Mouse (Mus musculus) erythroblast, embryonic 14.5 days (primary cell): Measurements from ENCODE around the gene Serhl. TPM values are rescaled to one million over a fixed set of nuclear protein-coding genes. Genes with fewer than 3 reads are reported as not detected.
"Not testable (repeated sequence)": the region's sequence is repeated elsewhere in the genome, so short reads cannot be mapped to it uniquely, and the experiment has no call there.

ENCODE experiments used
- H3K27me3 ChIP-seq: 2 replicates; pipeline ENCODE4 v1.6.1; 2012; ENCODE audit warnings: inconsistent platforms; ENCODE audit not compliant: control insufficient read depth
- H3K36me3 ChIP-seq: 2 replicates; pipeline ENCODE4 v1.6.1; 2012; ENCODE audit warnings: mild to moderate bottlenecking, inconsistent platforms; ENCODE audit not compliant: control insufficient read depth
- H3K4me1 ChIP-seq: 2 replicates; pipeline ENCODE4 v1.6.1; 2012; ENCODE audit warnings: inconsistent platforms; ENCODE audit not compliant: control insufficient read depth
- H3K4me3 ChIP-seq: replicated peaks from 2 replicates; pipeline ENCODE3; 2012; ENCODE audit warnings: moderate library complexity, mild to moderate bottlenecking, inconsistent platforms
- H3K9me3 ChIP-seq: 2 replicates; pipeline ENCODE4 v1.6.1; 2012; ENCODE audit warnings: low read length, inconsistent platforms, mixed read lengths; ENCODE audit not compliant: control insufficient read depth
- GATA1 ChIP-seq: IDR thresholded peaks from 2 replicates; pipeline ENCODE4 v1.6.1; 2012; ENCODE audit warnings: low read length, inconsistent platforms, mixed read lengths
- TAL1 ChIP-seq: IDR thresholded peaks from 3 replicates; pipeline ENCODE4 v1.6.1; 2012; ENCODE audit warnings: low read length, inconsistent platforms, mixed read lengths
- polyA plus RNA-seq: library from polyadenylated mRNA; stranded (reverse); fragments of >175 nt; gene quantifications from 2 replicates; pipeline ENCODE4 v1.2.3, GENCODE M21; 2012

Gene Serhl
- polyA plus RNA-seq, 1 experiment: 0.07 TPM

GRCm38 (mm10) chr15:83056378-83057083 is 32.8 kb upstream of the Serhl start:
- Histone ChIP-seq H3K4me3 (no peak overlapping the region), H3K27me3 (peaks cover 36% of the 10 kb centered on the region), H3K4me1 (peaks cover 8% of the 10 kb centered on the region), H3K36me3 (no peaks in the 10 kb centered on the region), H3K9me3 (peaks cover 6% of the 10 kb centered on the region)
- TF ChIP-seq GATA1: no peak
- no peak for TF ChIP-seq TAL1

- H3K9me3 ChIP-seq: peaks cover 8% of the 10 kb centered on the region
- peaks cover 13% of the 10 kb centered on the region for H3K4me1 ChIP-seq
- no peak for TF ChIP-seq TAL1
- TF ChIP-seq GATA1: no peak
- peaks cover 41% of the 10 kb centered on the region for H3K27me3 ChIP-seq
- H3K4me3 ChIP-seq: no peak overlapping the region
- H3K36me3 ChIP-seq: no peaks in the 10 kb centered on the region
These were observed 31.8 kb upstream of the Serhl start for GRCm38 (mm10) chr15:83057533-83057932.

GRCm38 (mm10) chr15:83059233-83059660 is 30.1 kb upstream of the Serhl start:
- Histone ChIP-seq H3K36me3 (no peaks in the 10 kb centered on the region), H3K9me3 (peaks cover 12% of the 10 kb centered on the region), H3K4me1 (peaks cover 15% of the 10 kb centered on the region), H3K27me3 (peaks cover 41% of the 10 kb centered on the region), H3K4me3 (no peak overlapping the region)
- TF ChIP-seq TAL1 (no peak), GATA1 (no peak)

GRCm38 (mm10) chr15:83061689-83062088 is 27.6 kb upstream of the Serhl start:
- TF ChIP-seq GATA1: no peak
- no peak for TF ChIP-seq TAL1
- Histone ChIP-seq H3K4me1 (peaks cover 15% of the 10 kb centered on the region), H3K36me3 (no peaks in the 10 kb centered on the region), H3K4me3 (no peak overlapping the region), H3K9me3 (peaks cover 12% of the 10 kb centered on the region), H3K27me3 (peaks cover 27% of the 10 kb centered on the region)

- not testable (repeated sequence) for H3K9me3 ChIP-seq, H3K36me3 ChIP-seq, H3K4me3 ChIP-seq
- peaks cover 15% of the 10 kb centered on the region for H3K4me1 ChIP-seq
- peaks cover 19% of the 10 kb centered on the region for H3K27me3 ChIP-seq
These were observed 26.7 kb upstream of the Serhl start for GRCm38 (mm10) chr15:83062582-83062981.

- Histone ChIP-seq H3K4me3 (no peak overlapping the region), H3K27me3 (peaks cover 7% of the 10 kb centered on the region), H3K4me1 (peaks cover 9% of the 10 kb centered on the region), H3K36me3 (no peaks in the 10 kb centered on the region), H3K9me3 (peaks cover 6% of the 10 kb centered on the region)
- TF ChIP-seq TAL1 (no peak), GATA1 (no peak)
These were observed 23.8 kb upstream of the Serhl start for GRCm38 (mm10) chr15:83065543-83065942.

GRCm38 (mm10) chr15:83068270-83068669 is 21.0 kb upstream of the Serhl start:
- Histone ChIP-seq H3K9me3 (no peaks in the 10 kb centered on the region), H3K4me3 (no peak overlapping the region), H3K27me3 (no peaks in the 10 kb centered on the region), H3K36me3 (no peaks in the 10 kb centered on the region), H3K4me1 (no peaks in the 10 kb centered on the region)
- no peak for TF ChIP-seq GATA1
- TF ChIP-seq TAL1: no peak

GRCm38 (mm10) chr15:83070942-83071341 is 18.4 kb upstream of the Serhl start:
- TF ChIP-seq GATA1 (no peak), TAL1 (no peak)
- H3K4me1 ChIP-seq: no peaks in the 10 kb centered on the region

GRCm38 (mm10) chr15:83071752-83072151 is 17.6 kb upstream of the Serhl start:
- Histone ChIP-seq H3K27me3 (peaks cover 18% of the 10 kb centered on the region), H3K36me3 (no peaks in the 10 kb centered on the region), H3K4me3 (no peak overlapping the region), H3K9me3 (no peaks in the 10 kb centered on the region), H3K4me1 (no peaks in the 10 kb centered on the region)
- TF ChIP-seq GATA1: no peak
- no peak for TF ChIP-seq TAL1

More at GRCm38 (mm10) chr15:83070942-83071341, 18.4 kb upstream of the Serhl start:
- Histone ChIP-seq H3K27me3 (peaks cover 10% of the 10 kb centered on the region), H3K9me3 (no peaks in the 10 kb centered on the region), H3K36me3 (no peaks in the 10 kb centered on the region), H3K4me3 (no peak overlapping the region)

- no peaks in the 10 kb centered on the region for H3K4me1 ChIP-seq
- H3K4me3 ChIP-seq: no peak overlapping the region
- TF ChIP-seq GATA1 (no peak), TAL1 (no peak)
- no peaks in the 10 kb centered on the region for H3K9me3 ChIP-seq
- H3K36me3 ChIP-seq: no peaks in the 10 kb centered on the region
- peaks cover 25% of the 10 kb centered on the region for H3K27me3 ChIP-seq
These were observed 15.1 kb upstream of the Serhl start for GRCm38 (mm10) chr15:83074179-83074578.
